Mouse (Mus musculus) liver (tissue): Measurements from ENCODE around the gene Xylt1.

Experiments
- DNase-seq: peaks from one replicate; pipeline ENCODE4 v3.0.0-alpha.2; 2020; ENCODE audit warnings: mixed read lengths

The Xylt1 gene

GRCm38 (mm10) chr7:117622769-117623168, 242.0 kb downstream of the Xylt1 start:
- DNase-seq: peak; percentile 12

- DNase-seq: no peak
Measured at GRCm38 (mm10) chr7:117628791-117629190, 248.0 kb downstream of the Xylt1 start.

- peak; percentile 32 for DNase-seq
Measured at GRCm38 (mm10) chr7:117630657-117631056, 249.9 kb downstream of the Xylt1 start.

- no peak for DNase-seq
Measured at GRCm38 (mm10) chr7:117635584-117635983, 254.8 kb downstream of the Xylt1 start.

GRCm38 (mm10) chr7:117636713-117637112, 255.9 kb downstream of the Xylt1 start:
- DNase-seq: no peak

- DNase-seq: no peak
Measured at GRCm38 (mm10) chr7:117637997-117638396, 257.2 kb downstream of the Xylt1 start.

- no peak for DNase-seq
Measured at GRCm38 (mm10) chr7:117652637-117653036, 271.9 kb downstream of the Xylt1 start.

GRCm38 (mm10) chr7:117655732-117656131, 275.0 kb downstream of the Xylt1 start:
- no peak for DNase-seq

GRCm38 (mm10) chr7:117658180-117658579, 277.4 kb downstream of the Xylt1 start:
- DNase-seq: no peak

GRCm38 (mm10) chr7:117658739-117659138, 278.0 kb downstream of the Xylt1 start:
- DNase-seq: no peak

- no peak for DNase-seq
Measured at GRCm38 (mm10) chr7:117667286-117667685, 286.5 kb downstream of the Xylt1 start.

GRCm38 (mm10) chr7:117668226-117668625, 287.4 kb downstream of the Xylt1 start:
- no peak for DNase-seq

- DNase-seq: no peak
Measured at GRCm38 (mm10) chr7:117672121-117672591, 291.4 kb downstream of the Xylt1 start.

GRCm38 (mm10) chr7:117686120-117686996, 305.6 kb downstream of the Xylt1 start:
- DNase-seq: peak; percentile 39

- no peak for DNase-seq
Measured at GRCm38 (mm10) chr7:117686997-117687302, 306.2 kb downstream of the Xylt1 start.

GRCm38 (mm10) chr7:117695612-117696011, 314.8 kb downstream of the Xylt1 start:
- peak; percentile 19 for DNase-seq

- DNase-seq: no peak
Measured at GRCm38 (mm10) chr7:117697681-117698080, 316.9 kb downstream of the Xylt1 start.

- no peak for DNase-seq
Measured at GRCm38 (mm10) chr7:117698551-117699114, 317.9 kb downstream of the Xylt1 start.

GRCm38 (mm10) chr7:117699343-117699985, 318.7 kb downstream of the Xylt1 start:
- DNase-seq: no peak

- no peak for DNase-seq
Measured at GRCm38 (mm10) chr7:117700066-117700465, 319.3 kb downstream of the Xylt1 start.

GRCm38 (mm10) chr7:117709901-117710607, 329.3 kb downstream of the Xylt1 start:
- no peak for DNase-seq

- no peak for DNase-seq
Measured at GRCm38 (mm10) chr7:117716876-117717408, 336.2 kb downstream of the Xylt1 start.

GRCm38 (mm10) chr7:117720426-117720825, 339.6 kb downstream of the Xylt1 start:
- DNase-seq: no peak
